Mouse (Mus musculus) left cerebral cortex, postnatal 36 days (tissue): ENCODE measurements at regions not wholly inside any gene's neighbourhood (a gene's known extent, or its start where the extent isn't known, plus 50 kb on each side); places are given as distances from the start of the nearest gene placed in this dataset.
A peak's percentile ranks its signal among the peaks of the same experiment; 100 is the strongest.

Experiments used
- DNase-seq, 2 experiments: peaks; one replicate each; pipeline ENCODE4 v3.0.0; 2021 to 2022; ENCODE audit warnings: low spot score in 2 of 2, mixed read lengths in 1 of 2
- intact Hi-C: fragments of 180-260 bp; cut with DNase I; formaldehyde crosslinking; loops from one replicate; pipeline ENCODE4 v1.15.1; 2025

- intact Hi-C loops: no loop called here
- no peak for DNase-seq
These were observed 75.6 kb upstream of the Tmprss2 start for GRCm38 (mm10) chr16:97686561-97686960.

- intact Hi-C loops: no loop called here
- no peak for DNase-seq
These were observed 74.7 kb upstream of the Tmprss2 start for GRCm38 (mm10) chr16:97685603-97686285.

DNA sequence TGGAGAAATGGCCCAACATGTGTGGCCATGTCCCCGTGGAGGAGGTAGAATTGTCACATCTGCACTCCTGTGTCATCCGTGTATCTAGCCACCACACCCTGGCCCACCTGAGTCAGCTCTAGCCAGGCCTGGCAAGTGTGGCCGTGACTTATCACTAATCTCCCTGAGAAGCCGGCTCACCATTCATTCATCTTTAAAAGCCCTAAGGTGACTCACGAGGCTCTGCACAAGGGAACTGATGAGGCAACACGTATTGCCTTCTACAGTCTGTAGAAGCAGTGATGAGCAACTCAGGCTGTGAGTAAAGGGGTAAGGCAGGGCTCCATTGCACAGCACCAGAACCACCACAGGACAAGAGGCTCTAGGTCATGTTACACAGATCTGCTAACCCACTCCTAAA lies 70.2 kb upstream of the Tmprss2 start:
- DNase-seq: no peak
- intact Hi-C loops: no loop called here

GRCm38 (mm10) chr16:97679820-97680219 lies 68.8 kb upstream of the Tmprss2 start:
- intact Hi-C loops: no loop called here
- DNase-seq: no peak

DNA sequence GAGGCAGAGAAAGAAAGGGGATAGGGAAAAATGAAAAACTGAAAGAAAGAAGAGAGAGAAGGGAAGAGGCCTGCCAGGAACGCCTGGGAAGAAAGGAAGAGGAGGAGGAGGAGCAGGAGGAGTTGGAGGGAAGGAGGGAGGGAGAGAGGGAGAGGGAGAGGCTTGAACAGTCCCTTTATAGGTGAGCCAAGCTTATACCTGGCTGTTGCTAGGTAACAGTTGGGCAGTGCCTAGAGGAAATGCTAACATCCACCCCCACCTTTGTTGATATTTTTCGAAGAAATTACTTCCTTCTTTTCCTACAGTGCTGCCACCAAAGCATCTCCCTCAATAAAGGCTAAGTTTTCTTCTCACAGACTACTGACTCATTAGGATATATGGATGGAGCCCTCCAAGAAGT lies 68.3 kb upstream of the Tmprss2 start:
- intact Hi-C loops: no loop called here
- no peak for DNase-seq

DNA sequence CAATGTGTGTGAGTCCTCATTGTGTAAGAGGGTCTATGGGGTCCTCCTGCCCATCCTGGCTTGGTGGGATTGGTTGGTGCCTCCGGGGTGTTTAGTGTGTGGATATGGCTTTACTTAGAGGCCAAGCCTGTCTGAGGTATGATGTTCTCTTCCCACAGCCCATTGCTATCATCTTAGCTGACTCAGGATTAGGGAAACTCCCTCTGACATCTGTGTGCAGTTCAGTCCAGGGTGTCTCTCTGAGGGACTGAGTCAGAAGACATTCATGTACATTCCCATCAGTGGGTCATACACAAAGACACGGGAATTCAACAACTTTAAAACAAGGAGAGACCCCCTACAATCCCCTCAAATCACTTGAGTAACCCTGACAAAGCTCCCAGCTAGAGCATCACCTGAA lies 66.6 kb upstream of the Tmprss2 start:
- DNase-seq: no peak
- intact Hi-C loops: no loop called here

DNA sequence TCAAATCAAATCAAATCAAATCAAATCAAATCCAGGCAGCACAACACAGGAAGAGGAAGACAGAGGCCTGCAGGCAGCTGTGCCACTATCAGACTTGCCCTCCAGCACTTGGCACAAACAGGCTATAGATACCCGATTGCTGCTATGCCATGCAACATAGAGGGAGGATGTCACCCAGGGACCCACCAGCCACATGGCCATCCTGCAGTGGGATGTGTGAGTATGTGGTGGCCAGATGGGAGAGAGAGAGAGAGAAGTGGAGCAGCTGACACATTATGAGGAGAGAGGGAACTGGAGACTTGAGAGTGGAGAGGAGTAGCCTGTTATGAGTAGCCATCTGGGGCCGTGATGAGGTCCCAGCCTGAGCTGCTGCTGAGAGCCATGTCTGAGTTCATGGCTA lies 62.6 kb upstream of the Tmprss2 start:
- peak in 1 of 2 experiments; percentile 23 for DNase-seq
- intact Hi-C loops: no loop called here

- DNase-seq: peak; percentile 18 to 19
- intact Hi-C loops: no loop called here
These were observed 59.4 kb upstream of the Tmprss2 start for GRCm38 (mm10) chr16:97670131-97671038.

- no peak for DNase-seq
- intact Hi-C loops: no loop called here
These were observed 56.5 kb upstream of the Tmprss2 start for GRCm38 (mm10) chr16:97667536-97667935.

DNA sequence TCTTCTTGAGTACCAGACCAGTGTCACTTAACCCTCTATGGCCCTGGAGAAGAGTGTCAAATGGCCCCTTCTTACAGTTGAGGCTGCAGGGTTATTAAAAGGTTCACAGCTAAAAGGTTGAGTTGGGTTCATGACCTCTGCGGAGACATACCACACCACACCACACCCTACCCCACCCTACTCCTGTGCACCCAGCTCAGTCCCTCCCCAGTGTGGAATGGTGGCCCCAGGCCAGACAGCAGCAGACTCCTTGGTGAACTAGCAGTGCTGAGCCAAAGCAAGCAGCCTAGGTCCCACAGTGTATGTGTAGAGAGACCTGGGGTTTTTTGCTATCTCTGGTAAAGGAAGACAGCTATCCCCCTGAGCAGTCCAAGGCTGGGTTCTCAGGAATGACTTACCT lies 54.5 kb upstream of the Tmprss2 start:
- no peak for DNase-seq
- intact Hi-C loops: no loop called here
